Mouse (Mus musculus): Measurements from ENCODE around the gene Cit. TPM values are rescaled to one million over a fixed set of nuclear protein-coding genes. Genes with fewer than 3 reads are reported as not detected.

Gene Cit
- 18.4 and 22.5 TPM in 2 replicates for polyA plus RNA-seq (2012; rRNA removed)

GRCm38 (mm10) chr5:115844766-115845634 is at the start of gene Cit:
Gene Cit, plus strand, starts transcription at chr5:115845278.

GRCm38 (mm10) chr5:116024327-116024739 is 179.3 kb downstream of the Cit start, which contains the start of gene Prkab1:
Gene Prkab1, minus strand, starts transcription at chr5:116024508.

Other genes with a start within 250 kb of the Cit start
- 26.2 and 30.8 TPM in 2 replicates for gene Rab35, start 213.4 kb upstream of the Cit start, polyA plus RNA-seq (2012; rRNA removed)
- gene Bicdl1, start 113.7 kb upstream of the Cit start, polyA plus RNA-seq (2012; rRNA removed) = 1.7 and 1.8 TPM in 2 replicates
- gene Prkab1, start 179.2 kb downstream of the Cit start, polyA plus RNA-seq (2012; rRNA removed) = 62.7 and 69.1 TPM in 2 replicates
- not detected in 2 replicates for gene Tmem233, start 238.0 kb downstream of the Cit start, polyA plus RNA-seq (2012; rRNA removed)

All from liver, embryonic 14 days (tissue).